21 mouse cellular contexts compared by ENCODE assay signal in genomic region chr4:22833851-22834440, GRCm38 (mm10).
DNase-seq lines count a peak whose midpoint lies in the region; ATAC-seq lines count a peak whose summit lies in the region.
"Had no signal": no experiment of that assay in that cellular context is flagged by ENCODE, and none has a peak within 500 bp of the region (broad histone marks: within the 10 kb centered on the region; RNA-seq: fewer than 3 reads in every experiment).

No protein-coding gene starts in this region.

- no peak overlapping the region for H3K9ac ChIP-seq in hindbrain, embryonic 16.5 days (ENCODE audit: low read depth, low read length)
- no peak overlapping the region for H3K9ac ChIP-seq in forebrain, embryonic 13.5 days
- H3K9ac ChIP-seq in hindbrain, embryonic 14.5 days, result no peak overlapping the region; the same call in 1 of the 2 replicates
- H3K9ac ChIP-seq: embryonic facial prominence, embryonic 13.5 days; limb, embryonic 12.5 days; liver, embryonic 12.5 days; lung, embryonic 14.5 days had no signal

- ATAC-seq in hindbrain, embryonic 16.5 days, result no peak
- no peak for ATAC-seq in forebrain, embryonic 13.5 days
- ATAC-seq in hindbrain, embryonic 14.5 days (ENCODE audit: low FRiP score), result no peak
- no peak for ATAC-seq in cerebellum, adult (ENCODE audit: insufficient number of reproducible peaks, low FRiP score, low TSS enrichment)
- ATAC-seq: CD4-positive, CD25-positive, alpha-beta regulatory T cell, adult 4 months; liver, embryonic 12.5 days had no signal

- H3K27ac ChIP-seq in hindbrain, embryonic 10.5 days, result peak overlapping the region; percentile 92
- no peak overlapping the region for H3K27ac ChIP-seq in hindbrain, embryonic 16.5 days (ENCODE audit: low read depth, low read length)
- peak overlapping the region; percentile 31; the same call in 1 of the 2 replicates for H3K27ac ChIP-seq in forebrain, embryonic 13.5 days
- peak overlapping the region; percentile 32; the same call in 1 of the 2 replicates for H3K27ac ChIP-seq in hindbrain, embryonic 14.5 days
- H3K27ac ChIP-seq: embryonic facial prominence, embryonic 13.5 days; limb, embryonic 12.5 days; liver, embryonic 12.5 days had no signal

- H3K4me2 ChIP-seq in hindbrain, embryonic 16.5 days (ENCODE audit: low read length), result no peak overlapping the region
- no peak overlapping the region for H3K4me2 ChIP-seq in forebrain, embryonic 13.5 days
- H3K4me2 ChIP-seq in hindbrain, embryonic 14.5 days (replicated peaks), result 0 out of 2 replicates have a peak overlapping the region, but pooled peaks have one; percentile 47
- H3K4me2 ChIP-seq: embryonic facial prominence, embryonic 13.5 days; limb, embryonic 12.5 days; liver, embryonic 12.5 days; lung, embryonic 14.5 days had no signal

- H3K9me3 ChIP-seq in hindbrain, embryonic 10.5 days, result no peaks in the 10 kb centered on the region
- no peaks in the 10 kb centered on the region for H3K9me3 ChIP-seq in hindbrain, embryonic 16.5 days (ENCODE audit: control insufficient read depth, low read length)
- no peaks in the 10 kb centered on the region for H3K9me3 ChIP-seq in forebrain, embryonic 13.5 days (replicated peaks)
- no peaks in the 10 kb centered on the region for H3K9me3 ChIP-seq in hindbrain, embryonic 14.5 days (ENCODE audit: control insufficient read depth, low read length)
- H3K9me3 ChIP-seq: embryonic facial prominence, embryonic 13.5 days; G1E; limb, embryonic 12.5 days; liver, embryonic 12.5 days had no signal

- no peaks in the 10 kb centered on the region for H3K27me3 ChIP-seq in hindbrain, embryonic 10.5 days (ENCODE audit: insufficient read depth, poor library complexity, severe bottlenecking)
- H3K27me3 ChIP-seq in hindbrain, embryonic 16.5 days (replicated peaks; ENCODE audit: control insufficient read depth, insufficient read depth, low read length), result no peaks in the 10 kb centered on the region
- H3K27me3 ChIP-seq in forebrain, embryonic 13.5 days, result no peaks in the 10 kb centered on the region
- H3K27me3 ChIP-seq in hindbrain, embryonic 14.5 days (ENCODE audit: control insufficient read depth, insufficient read depth, low read length), result no peaks in the 10 kb centered on the region
- H3K27me3 ChIP-seq: embryonic facial prominence, embryonic 13.5 days; limb, embryonic 12.5 days; liver, embryonic 12.5 days had no signal

- WGBS in hindbrain, embryonic 10.5 days, result 38% methylated on average over 1 of the region's 1 CpGs
- WGBS in hindbrain, embryonic 16.5 days, result 26% methylated on average over 1 of the region's 1 CpGs
- WGBS in forebrain, embryonic 13.5 days, result 10% methylated on average over 1 of the region's 1 CpGs
- WGBS in hindbrain, embryonic 14.5 days, result 11% methylated on average over 1 of the region's 1 CpGs

- H3K4me1 ChIP-seq in hindbrain, embryonic 10.5 days (replicated peaks), result peaks cover 57% of the 10 kb centered on the region
- peaks cover 5% of the 10 kb centered on the region for H3K4me1 ChIP-seq in hindbrain, embryonic 16.5 days (ENCODE audit: control insufficient read depth, insufficient read depth, low read depth, low read length)
- H3K4me1 ChIP-seq in forebrain, embryonic 13.5 days, result peaks cover 37% of the 10 kb centered on the region
- peaks cover 17% of the 10 kb centered on the region; the same call in 1 of the 2 replicates for H3K4me1 ChIP-seq in hindbrain, embryonic 14.5 days (replicated peaks; ENCODE audit: control insufficient read depth, insufficient read depth, low read length)
- H3K4me1 ChIP-seq: liver, embryonic 12.5 days had no signal

- no peaks in the 10 kb centered on the region for H3K36me3 ChIP-seq in hindbrain, embryonic 10.5 days
- no peaks in the 10 kb centered on the region for H3K36me3 ChIP-seq in hindbrain, embryonic 16.5 days (ENCODE audit: control insufficient read depth, insufficient read depth, low read length)
- H3K36me3 ChIP-seq in forebrain, embryonic 13.5 days (ENCODE audit: poor library complexity, severe bottlenecking), result no peaks in the 10 kb centered on the region
- H3K36me3 ChIP-seq in hindbrain, embryonic 14.5 days (replicated peaks; ENCODE audit: control insufficient read depth, insufficient read depth), result no peaks in the 10 kb centered on the region
- H3K36me3 ChIP-seq: embryonic facial prominence, embryonic 13.5 days; G1E; limb, embryonic 12.5 days; liver, embryonic 12.5 days had no signal

- peak overlapping the region; percentile 39 for H3K4me3 ChIP-seq in hindbrain, embryonic 10.5 days
- no peak overlapping the region for H3K4me3 ChIP-seq in hindbrain, embryonic 16.5 days (ENCODE audit: low read length)
- H3K4me3 ChIP-seq in forebrain, embryonic 13.5 days, result no peak overlapping the region
- H3K4me3 ChIP-seq in hindbrain, embryonic 14.5 days (replicated peaks; ENCODE audit: low read length), result no peak overlapping the region
- H3K4me3 ChIP-seq: embryonic facial prominence, embryonic 13.5 days; limb, embryonic 12.5 days; liver, embryonic 12.5 days had no signal

- DNase-seq in hindbrain, embryonic 10.5 days (ENCODE audit: low spot score), result peak; percentile 5
- peak; percentile 13 for DNase-seq in R1 (ENCODE audit: low read depth, low spot score)
- no peak for DNase-seq in hindbrain, embryonic 14.5 days (ENCODE audit: low spot score)
- DNase-seq in lung, postnatal 36 days, result no peak
- no peak for DNase-seq in urinary bladder, adult 2 months (ENCODE audit: low spot score)
- DNase-seq: adrenal gland, postnatal 36 days; cerebellum, adult 8-10 months; kidney, adult 18-20 months; kidney, postnatal 10 days; lung, embryonic 14.5 days; lung, postnatal 4 days; right cerebral cortex, postnatal 25 days; thymus, adult 2 months had no signal

Comparison
In these comparisons a context has a peak if more than half of its experiments do, and no peak if none do; other contexts are left out.
1. DNase-seq: peak in hindbrain, embryonic 10.5 days (single experiment) and R1 (single experiment); none in hindbrain, embryonic 14.5 days (single experiment), lung, postnatal 36 days (single experiment) and urinary bladder, adult 2 months (single experiment).